8 mouse cellular contexts compared by ENCODE assay signal in genomic region chr10:121475101-121475671, GRCm38 (mm10). TPM values are rescaled to one million over a fixed set of nuclear protein-coding genes. Genes with fewer than 3 reads are reported as not detected.
DNase-seq lines count a peak whose midpoint lies in the region; ATAC-seq and TF ChIP-seq lines count a peak whose summit lies in the region.

No protein-coding gene starts in this region.

- H3K36me3 ChIP-seq in heart, embryonic 16.5 days (ENCODE audit: control insufficient read depth, insufficient read depth), result no peaks in the 10 kb centered on the region
- no peaks in the 10 kb centered on the region for H3K36me3 ChIP-seq in limb, embryonic 13.5 days

- intact Hi-C loops in left cerebral cortex, adult 2 months (cut with DNase I), result loop anchor here (2.0 to 10.0 kb wide), 2 partner anchors 14 to 170 kb away; no protein-coding TSS in a partner anchor

- peak overlapping the region; percentile 99 for H3K9ac ChIP-seq in heart, embryonic 16.5 days (ENCODE audit: low read length)
- peak overlapping the region; percentile 84 for H3K9ac ChIP-seq in limb, embryonic 13.5 days

- no peaks in the 10 kb centered on the region for H3K27me3 ChIP-seq in heart, embryonic 16.5 days (ENCODE audit: control insufficient read depth, insufficient read depth, low read length)
- H3K27me3 ChIP-seq in limb, embryonic 13.5 days, result no peaks in the 10 kb centered on the region

- H3K4me1 ChIP-seq in heart, embryonic 16.5 days (ENCODE audit: control insufficient read depth, insufficient read depth, low read length), result peaks cover 44% of the 10 kb centered on the region
- peaks cover 43% of the 10 kb centered on the region for H3K4me1 ChIP-seq in limb, embryonic 13.5 days

- TF ChIP-seq CTCF in left cerebral cortex, adult 2 months (IDR thresholded peaks at IDR 0.05), result no peak

- peak overlapping the region; percentile 72 for H3K4me3 ChIP-seq in left cerebral cortex, adult 2 months
- peak overlapping the region; percentile 97 for H3K4me3 ChIP-seq in heart, embryonic 16.5 days (ENCODE audit: low read length)
- peak overlapping the region; percentile 83 for H3K4me3 ChIP-seq in limb, embryonic 13.5 days

- DNase-seq in left cerebral cortex, adult 2 months (ENCODE audit: extremely low spot score in 1 of 2, low spot score in 2 of 2), result no peak
- no peak for DNase-seq in left cerebral cortex, adult 18-20 months (ENCODE audit: low spot score in 2 of 2)
- DNase-seq in adrenal gland, postnatal 14 days, result peak; percentile 44
- DNase-seq in neural tube, embryonic 10.5 days (ENCODE audit: extremely low spot score, low spot score), result peak; percentile 24
- no peak for DNase-seq in cerebellum, adult 8-10 months
- DNase-seq in urinary bladder, postnatal 4 days (ENCODE audit: low spot score in 2 of 2), result no peak

- ATAC-seq in heart, embryonic 16.5 days (replicated peaks; ENCODE audit: extremely low read depth, insufficient read depth, low FRiP score), result peak; percentile 1; the same call in 1 of the 2 replicates
- no peak for ATAC-seq in limb, embryonic 13.5 days (ENCODE audit: low FRiP score, low read depth)

- peak overlapping the region; percentile 76 for H3K4me2 ChIP-seq in heart, embryonic 16.5 days (ENCODE audit: low read depth, low read length)
- H3K4me2 ChIP-seq in limb, embryonic 13.5 days (replicated peaks), result peak overlapping the region; percentile 86

- WGBS in heart, embryonic 16.5 days, result under 1% methylated on average over 31 of the region's 31 CpGs
- under 1% methylated on average over 31 of the region's 31 CpGs for WGBS in limb, embryonic 13.5 days

- no peaks in the 10 kb centered on the region for H3K9me3 ChIP-seq in heart, embryonic 16.5 days (replicated peaks; ENCODE audit: control insufficient read depth, low read length)
- no peaks in the 10 kb centered on the region for H3K9me3 ChIP-seq in limb, embryonic 13.5 days

- H3K27ac ChIP-seq in left cerebral cortex, adult 2 months, result peak overlapping the region; percentile 78
- peak overlapping the region; percentile 92 for H3K27ac ChIP-seq in heart, embryonic 16.5 days (ENCODE audit: low read length)
- peak overlapping the region; percentile 76 for H3K27ac ChIP-seq in limb, embryonic 13.5 days

RNA-seq across cellular contexts. Expression of gene Rassf3, which starts 1.0 kb away (rescaled TPM):
- 10 to 100 TPM; 39.4 to 40.1 TPM for total RNA-seq in left cerebral cortex, adult 2 months (2021)
- 10 to 100 TPM; 39.4 to 49.7 TPM for total RNA-seq in left cerebral cortex, adult 18-20 months (2021)
- 40.1 and 41.1 TPM in 2 replicates for total RNA-seq in adrenal gland, postnatal 14 days (2021)
- polyA plus RNA-seq in heart, embryonic 16.5 days (2015; fragmentation: Nextera tagmentation; extraction: Ambion mirVana), result 24.1 and 24.8 TPM in 2 replicates
- polyA plus RNA-seq in limb, embryonic 13.5 days (2015; fragmentation: Nextera tagmentation; extraction: Ambion mirVana), result 17.8 and 18.1 TPM in 2 replicates

Comparison
In these comparisons a context has a peak if more than half of its experiments do, and no peak if none do; other contexts are left out.
1. DNase-seq: peak in adrenal gland, postnatal 14 days (single experiment) and neural tube, embryonic 10.5 days (single experiment); none in left cerebral cortex, adult 2 months (0 of 2), left cerebral cortex, adult 18-20 months (0 of 2), cerebellum, adult 8-10 months (single experiment) and urinary bladder, postnatal 4 days (0 of 2).
2. Peak in every context shown above with its lines, with median percentiles within 50 percentile points of each other: H3K27ac ChIP-seq and H3K4me3 ChIP-seq.